Mouse (Mus musculus): ENCODE data around the gene Prpf38b. TPM values are rescaled to one million over a fixed set of nuclear protein-coding genes. Genes with fewer than 3 reads are reported as not detected.

The Prpf38b gene
- total and polyA plus RNA-seq, 2 experiments = 17.2 to 25.7 TPM

DNA sequence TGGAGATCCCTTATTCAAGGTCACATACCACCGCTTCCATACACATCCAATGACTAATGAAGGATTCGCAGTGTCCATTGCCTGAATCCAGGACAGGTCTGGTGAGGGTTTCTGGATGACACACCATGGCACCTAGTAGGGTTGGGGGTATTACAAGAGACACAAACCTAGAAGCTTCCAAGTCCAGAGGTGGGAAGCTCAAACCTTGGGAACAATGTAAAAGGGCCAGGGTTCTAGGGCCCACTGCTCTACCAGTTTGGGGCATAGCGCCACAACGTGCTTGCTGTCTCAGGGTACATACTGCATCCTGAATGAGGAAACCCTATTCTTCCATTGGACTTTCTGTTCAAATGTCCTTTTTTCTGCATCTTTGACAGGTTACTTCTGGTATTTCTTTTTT, 12.9 kb downstream of the Prpf38b start:
- 91% methylated on average over 4 of the region's 4 CpGs for WGBS
- H3K4me1 ChIP-seq (ENCODE audit: control insufficient read depth, insufficient read depth, low read length) = no peaks in the 10 kb centered on the region; the same call in 1 of the 2 replicates
- no peak for DNase-seq (ENCODE audit: extremely low read depth, low read depth, low spot score)
- TF ChIP-seq POLR2A (IDR thresholded peaks at IDR 0.05; ENCODE audit: extremely low read depth, insufficient read depth, low read length) = no peak
- no peak for TF ChIP-seq CTCF (IDR thresholded peaks at IDR 0.05; ENCODE audit: low read depth, low read length)
- no peak overlapping the region for H3K4me3 ChIP-seq (ENCODE audit: insufficient read depth, low read depth, low read length)
- no peaks in the 10 kb centered on the region for H3K79me2 ChIP-seq (ENCODE audit: control insufficient read depth, insufficient read depth, low read length)
- no peak overlapping the region for H3K9ac ChIP-seq (ENCODE audit: low read depth, low read length)
- no peaks in the 10 kb centered on the region for H3K27me3 ChIP-seq (ENCODE audit: control insufficient read depth, insufficient read depth, low read length)
- peaks cover 9% of the 10 kb centered on the region for H3K36me3 ChIP-seq (ENCODE audit: control insufficient read depth, insufficient read depth, low read length)
- no peak overlapping the region for H3K27ac ChIP-seq (replicated peaks; ENCODE audit: insufficient read depth, low read depth, low read length)

DNA sequence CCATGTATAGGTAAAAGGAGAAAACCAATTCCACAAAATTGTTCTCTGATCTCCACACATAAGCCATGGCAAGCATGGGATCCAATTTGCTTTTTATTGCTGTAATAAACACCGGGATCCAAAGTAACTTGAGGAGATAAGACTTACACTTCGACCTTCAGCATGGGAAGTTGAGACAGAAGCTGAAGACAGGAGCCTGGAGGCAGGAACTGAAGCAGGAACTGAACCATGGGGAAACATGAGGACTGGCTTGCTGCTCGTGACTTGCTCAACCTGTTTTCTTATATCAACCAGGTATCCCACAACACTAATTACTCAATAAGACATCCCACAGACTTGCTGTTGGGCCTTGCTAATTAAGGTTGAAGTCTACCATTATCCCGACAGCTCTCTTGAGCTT, 18.6 kb downstream of the Prpf38b start:
- no peaks in the 10 kb centered on the region for H3K79me2 ChIP-seq (ENCODE audit: control insufficient read depth, insufficient read depth, low read length)
- H3K27me3 ChIP-seq (ENCODE audit: control insufficient read depth, insufficient read depth, low read length) = no peaks in the 10 kb centered on the region
- no peaks in the 10 kb centered on the region for H3K4me1 ChIP-seq (ENCODE audit: control insufficient read depth, insufficient read depth, low read length)
- H3K27ac ChIP-seq (replicated peaks; ENCODE audit: insufficient read depth, low read depth, low read length) = no peak overlapping the region
- H3K9ac ChIP-seq (ENCODE audit: low read depth, low read length) = no peak overlapping the region
- DNase-seq (ENCODE audit: extremely low read depth, low read depth, low spot score) = no peak
- H3K4me3 ChIP-seq (ENCODE audit: insufficient read depth, low read depth, low read length) = no peak overlapping the region
- TF ChIP-seq CTCF (IDR thresholded peaks at IDR 0.05; ENCODE audit: low read depth, low read length) = no peak
- no peak for TF ChIP-seq POLR2A (IDR thresholded peaks at IDR 0.05; ENCODE audit: extremely low read depth, insufficient read depth, low read length)
- 65% methylated on average over 4 of the region's 4 CpGs for WGBS
- no peaks in the 10 kb centered on the region for H3K36me3 ChIP-seq (ENCODE audit: control insufficient read depth, insufficient read depth, low read length)

DNA sequence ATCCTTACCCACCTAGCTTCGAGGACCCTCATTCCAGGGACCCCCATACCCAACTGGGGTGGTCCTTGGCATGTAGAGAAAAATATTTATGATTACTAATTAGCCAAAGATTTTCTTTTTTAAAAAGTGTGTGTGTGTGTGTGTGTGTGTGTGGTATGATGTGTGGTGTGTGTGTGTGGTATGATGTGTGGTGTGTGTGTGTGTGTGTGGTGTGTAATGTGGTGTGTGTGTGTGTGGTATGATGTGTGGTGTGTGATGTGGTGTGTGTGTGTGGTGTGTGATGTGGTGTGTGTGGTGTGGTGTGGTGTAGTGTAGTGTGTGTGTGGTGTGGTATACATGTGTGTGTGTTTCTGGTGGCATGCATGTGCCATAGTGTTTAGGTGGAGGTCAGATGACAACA, 19.4 kb downstream of the Prpf38b start:
- Histone ChIP-seq H3K9ac (ENCODE audit: low read depth, low read length) (no peak overlapping the region), H3K4me3 (ENCODE audit: insufficient read depth, low read depth, low read length) (no peak overlapping the region), H3K27ac (replicated peaks; ENCODE audit: insufficient read depth, low read depth, low read length) (no peak overlapping the region), H3K4me1 (ENCODE audit: control insufficient read depth, insufficient read depth, low read length) (no peaks in the 10 kb centered on the region), H3K36me3 (ENCODE audit: control insufficient read depth, insufficient read depth, low read length) (no peaks in the 10 kb centered on the region), H3K27me3 (ENCODE audit: control insufficient read depth, insufficient read depth, low read length) (no peaks in the 10 kb centered on the region), H3K79me2 (ENCODE audit: control insufficient read depth, insufficient read depth, low read length) (no peaks in the 10 kb centered on the region)
- no peak for TF ChIP-seq POLR2A (IDR thresholded peaks at IDR 0.05; ENCODE audit: extremely low read depth, insufficient read depth, low read length)
- TF ChIP-seq CTCF (IDR thresholded peaks at IDR 0.05; ENCODE audit: low read depth, low read length) = no peak
- DNase-seq (ENCODE audit: extremely low read depth, low read depth, low spot score) = no peak
- 76% methylated on average over 1 of the region's 1 CpGs for WGBS

DNA sequence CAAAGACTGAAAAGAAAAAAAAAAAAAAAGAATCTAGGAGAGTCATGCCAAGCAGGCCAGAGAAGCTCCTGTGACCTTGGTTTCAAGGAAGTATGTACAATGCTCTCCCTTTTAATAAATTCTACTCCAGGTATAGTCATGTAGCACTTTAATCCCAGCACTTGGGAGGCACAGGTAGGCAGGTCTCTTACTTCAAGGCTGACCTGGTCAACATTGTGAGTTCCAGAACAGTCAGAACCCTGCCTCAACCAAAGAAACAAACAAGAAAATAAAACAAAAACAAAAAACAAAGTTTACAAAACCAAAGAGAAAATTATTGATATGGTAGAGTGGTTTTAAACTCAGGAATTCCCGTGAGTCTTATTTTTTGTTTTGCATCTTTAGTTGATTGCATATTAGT, 21.6 kb downstream of the Prpf38b start, which contains the start of gene Fndc7:
Gene Fndc7 (minus strand): TSS at position 101 of the 400 bp plus-strand sequence.
- TF ChIP-seq CTCF (IDR thresholded peaks at IDR 0.05; ENCODE audit: low read depth, low read length) (no peak), POLR2A (IDR thresholded peaks at IDR 0.05; ENCODE audit: extremely low read depth, insufficient read depth, low read length) (no peak)
- no peak for DNase-seq (ENCODE audit: extremely low read depth, low read depth, low spot score)
- no peak within 1 kb of the TSS for H3K9ac ChIP-seq (ENCODE audit: low read depth, low read length)
- H3K27me3 ChIP-seq (ENCODE audit: control insufficient read depth, insufficient read depth, low read length) = no peaks in the 10 kb centered on the region
- no peaks in the 10 kb centered on the region for H3K79me2 ChIP-seq (ENCODE audit: control insufficient read depth, insufficient read depth, low read length)
- no peak within 1 kb of the TSS for H3K27ac ChIP-seq (replicated peaks; ENCODE audit: insufficient read depth, low read depth, low read length)
- WGBS = 93% methylated on average over 1 of the region's 1 CpGs
- H3K36me3 ChIP-seq (ENCODE audit: control insufficient read depth, insufficient read depth, low read length) = no peaks in the 10 kb centered on the region
- no peak within 1 kb of the TSS for H3K4me3 ChIP-seq (ENCODE audit: insufficient read depth, low read depth, low read length)
- peaks cover 5% of the 10 kb centered on the region for H3K4me1 ChIP-seq (ENCODE audit: control insufficient read depth, insufficient read depth, low read length)

DNA sequence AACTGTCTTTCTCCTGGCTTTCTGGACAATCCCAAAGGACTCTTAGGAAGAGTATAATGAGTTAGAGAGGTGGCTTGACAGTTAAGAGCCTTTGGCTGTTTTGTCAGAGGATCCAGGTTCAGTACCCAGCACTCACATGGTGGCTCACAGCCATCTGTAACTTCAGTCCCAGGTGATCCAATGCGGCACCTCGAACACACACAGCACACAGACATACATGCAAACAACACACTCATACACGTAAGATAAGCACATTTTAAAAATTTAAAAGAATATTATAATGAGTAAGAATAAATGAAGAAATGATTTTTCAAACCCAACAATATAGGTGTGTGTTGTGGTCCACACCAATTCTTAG, 23.9 kb downstream of the Prpf38b start:
- TF ChIP-seq CTCF (IDR thresholded peaks at IDR 0.05; ENCODE audit: low read depth, low read length) = no peak
- TF ChIP-seq POLR2A (IDR thresholded peaks at IDR 0.05; ENCODE audit: extremely low read depth, insufficient read depth, low read length) = no peak
- H3K4me1 ChIP-seq (ENCODE audit: control insufficient read depth, insufficient read depth, low read length) = peaks cover 5% of the 10 kb centered on the region
- no peaks in the 10 kb centered on the region for H3K79me2 ChIP-seq (ENCODE audit: control insufficient read depth, insufficient read depth, low read length)
- no peaks in the 10 kb centered on the region for H3K27me3 ChIP-seq (ENCODE audit: control insufficient read depth, insufficient read depth, low read length)
- no peak for DNase-seq (ENCODE audit: extremely low read depth, low read depth, low spot score)
- H3K9ac ChIP-seq (ENCODE audit: low read depth, low read length) = no peak overlapping the region
- H3K27ac ChIP-seq (replicated peaks; ENCODE audit: insufficient read depth, low read depth, low read length) = no peak overlapping the region
- H3K36me3 ChIP-seq (ENCODE audit: control insufficient read depth, insufficient read depth, low read length) = no peaks in the 10 kb centered on the region
- H3K4me3 ChIP-seq (ENCODE audit: insufficient read depth, low read depth, low read length) = no peak overlapping the region
- WGBS = 95% methylated on average over 3 of the region's 3 CpGs

DNA sequence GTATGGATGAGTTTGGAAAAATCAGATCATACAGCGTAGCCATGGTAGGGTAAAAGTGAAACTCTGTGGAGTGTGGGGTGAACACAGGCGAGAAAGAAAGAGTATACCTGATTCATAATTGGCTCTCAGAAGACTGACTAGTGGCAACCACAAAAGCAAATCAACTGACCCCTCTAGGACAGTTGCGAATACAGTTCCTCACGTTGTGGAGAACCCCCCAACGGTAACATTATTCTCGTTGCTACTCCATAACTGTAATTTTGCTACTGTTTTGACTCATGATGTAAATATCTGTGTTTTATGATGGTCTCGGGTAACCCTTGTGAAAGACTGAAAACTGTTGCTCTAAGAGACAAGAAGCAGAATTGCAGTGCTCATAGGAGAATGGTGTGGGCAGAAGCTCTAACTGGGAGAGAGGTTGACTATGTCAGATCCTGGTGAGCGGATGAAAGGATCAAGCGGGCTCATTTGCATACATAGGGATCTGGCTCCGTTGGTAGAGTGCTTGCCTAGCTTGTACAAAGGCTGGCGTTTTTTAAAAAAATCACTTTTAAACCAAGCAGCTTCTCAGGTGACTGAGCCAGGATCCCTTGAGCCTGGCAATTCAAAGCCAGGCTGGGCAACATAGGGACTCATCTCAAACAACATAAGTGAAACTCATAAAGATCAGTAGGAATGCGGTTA, 24.5 kb downstream of the Prpf38b start:
- Histone ChIP-seq H3K27me3 (ENCODE audit: control insufficient read depth, insufficient read depth, low read length) (no peaks in the 10 kb centered on the region), H3K36me3 (ENCODE audit: control insufficient read depth, insufficient read depth, low read length) (no peaks in the 10 kb centered on the region), H3K27ac (replicated peaks; ENCODE audit: insufficient read depth, low read depth, low read length) (no peak overlapping the region), H3K9ac (ENCODE audit: low read depth, low read length) (no peak overlapping the region), H3K4me3 (ENCODE audit: insufficient read depth, low read depth, low read length) (no peak overlapping the region), H3K79me2 (ENCODE audit: control insufficient read depth, insufficient read depth, low read length) (no peaks in the 10 kb centered on the region), H3K4me1 (ENCODE audit: control insufficient read depth, insufficient read depth, low read length) (peaks cover 5% of the 10 kb centered on the region)
- DNase-seq (ENCODE audit: extremely low read depth, low read depth, low spot score) = no peak
- TF ChIP-seq POLR2A (IDR thresholded peaks at IDR 0.05; ENCODE audit: extremely low read depth, insufficient read depth, low read length) = no peak
- no peak for TF ChIP-seq CTCF (IDR thresholded peaks at IDR 0.05; ENCODE audit: low read depth, low read length)
- 88% methylated on average over 12 of the region's 12 CpGs for WGBS

All from liver, adult 2 months (tissue).